Mouse (Mus musculus) lung, adult 2 months (tissue): ENCODE data around the gene Kansl3.

Experiments
- CTCF ChIP-seq: fragments of 200-500 bp; IDR thresholded peaks from 2 replicates; pipeline ENCODE4 v1.5.1; 2011; ENCODE audit warnings: mild to moderate bottlenecking, low read length, control low read depth; ENCODE audit not compliant: insufficient read depth
- POLR2A ChIP-seq: fragments of 200-500 bp; IDR thresholded peaks from 2 replicates; pipeline ENCODE4 v1.6.1; 2011; ENCODE audit warnings: low read depth, mild to moderate bottlenecking, control low read depth, low read length, borderline replicate concordance; ENCODE audit errors: extremely low read depth

DNA sequence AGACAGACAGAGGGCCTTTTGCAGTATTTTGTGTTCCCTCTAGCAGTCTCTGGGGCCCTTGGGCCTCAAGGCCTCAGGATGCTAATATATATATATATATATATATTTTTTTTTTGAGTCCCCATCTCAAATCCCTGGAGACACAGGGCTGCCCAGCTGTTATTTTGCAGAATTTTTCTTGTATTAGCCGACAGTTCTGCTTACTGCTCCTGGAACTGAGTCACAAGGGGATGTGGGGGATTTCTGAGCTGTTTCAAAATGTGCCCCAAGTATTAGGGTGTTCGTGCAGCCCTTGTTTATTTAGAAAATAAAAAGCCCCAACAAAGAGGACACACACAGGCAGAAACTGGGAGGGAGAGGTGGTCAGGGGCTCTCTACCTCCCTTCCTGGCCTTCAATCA is 69.3 kb downstream of the Kansl3 start:
- TF ChIP-seq CTCF (no peak), POLR2A (no peak)
